Mouse (Mus musculus) brain, embryonic 14.5 days (tissue): Measurements from ENCODE around the gene AA467197. TPM values are rescaled to one million over a fixed set of nuclear protein-coding genes. Genes with fewer than 3 reads are reported as not detected.
A peak's percentile ranks its signal among the peaks of the same experiment; 100 is the strongest.

ENCODE experiments used
- DNase-seq: peaks from one replicate; pipeline ENCODE4 v3.0.0-alpha.2; 2011; ENCODE audit warnings: low read depth
- CTCF ChIP-seq: fragments of 200-500 bp; IDR thresholded peaks from 2 replicates; pipeline ENCODE4 v1.5.1; 2012; ENCODE audit warnings: inconsistent platforms, mild to moderate bottlenecking, moderate library complexity, borderline replicate concordance; ENCODE audit not compliant: insufficient read depth, insufficient read length; ENCODE audit errors: extremely low read depth
- POLR2A ChIP-seq: fragments of 200-500 bp; IDR thresholded peaks from 2 replicates; pipeline ENCODE4 v1.6.1; 2012; ENCODE audit warnings: mild to moderate bottlenecking, inconsistent platforms, borderline replicate concordance; ENCODE audit not compliant: poor library complexity, insufficient read depth, insufficient read length, severe bottlenecking; ENCODE audit errors: extremely low read depth
- polyA plus RNA-seq: library from polyadenylated mRNA; depleted of rRNA; stranded (reverse); fragments of >200 nt; gene quantifications from 2 replicates; pipeline ENCODE4 v1.2.3, GENCODE M21; 2012

Gene AA467197
- polyA plus RNA-seq, 1 experiment = not detected

DNA sequence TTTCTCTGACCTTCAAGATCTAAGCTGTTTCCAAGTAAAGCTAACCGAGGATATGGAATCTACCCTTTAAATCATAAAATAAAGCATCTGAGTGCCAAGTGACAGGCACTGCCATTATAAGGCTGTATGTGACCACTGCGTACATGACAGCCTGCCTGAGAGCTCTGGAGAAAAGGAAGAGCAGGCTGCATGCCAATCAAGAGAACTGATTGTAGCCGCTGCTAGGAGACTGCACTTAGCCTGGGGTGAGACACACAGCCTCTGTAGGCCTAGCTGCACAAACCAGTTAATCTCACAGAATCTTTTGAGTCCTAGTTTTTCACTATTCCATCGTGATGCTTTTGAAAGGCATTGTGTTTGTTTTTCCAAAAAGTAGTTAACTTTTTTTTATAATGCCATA, 18.1 kb upstream of the AA467197 start:
- TF ChIP-seq POLR2A = no peak
- TF ChIP-seq CTCF = no peak
- peak; percentile 49 for DNase-seq

DNA sequence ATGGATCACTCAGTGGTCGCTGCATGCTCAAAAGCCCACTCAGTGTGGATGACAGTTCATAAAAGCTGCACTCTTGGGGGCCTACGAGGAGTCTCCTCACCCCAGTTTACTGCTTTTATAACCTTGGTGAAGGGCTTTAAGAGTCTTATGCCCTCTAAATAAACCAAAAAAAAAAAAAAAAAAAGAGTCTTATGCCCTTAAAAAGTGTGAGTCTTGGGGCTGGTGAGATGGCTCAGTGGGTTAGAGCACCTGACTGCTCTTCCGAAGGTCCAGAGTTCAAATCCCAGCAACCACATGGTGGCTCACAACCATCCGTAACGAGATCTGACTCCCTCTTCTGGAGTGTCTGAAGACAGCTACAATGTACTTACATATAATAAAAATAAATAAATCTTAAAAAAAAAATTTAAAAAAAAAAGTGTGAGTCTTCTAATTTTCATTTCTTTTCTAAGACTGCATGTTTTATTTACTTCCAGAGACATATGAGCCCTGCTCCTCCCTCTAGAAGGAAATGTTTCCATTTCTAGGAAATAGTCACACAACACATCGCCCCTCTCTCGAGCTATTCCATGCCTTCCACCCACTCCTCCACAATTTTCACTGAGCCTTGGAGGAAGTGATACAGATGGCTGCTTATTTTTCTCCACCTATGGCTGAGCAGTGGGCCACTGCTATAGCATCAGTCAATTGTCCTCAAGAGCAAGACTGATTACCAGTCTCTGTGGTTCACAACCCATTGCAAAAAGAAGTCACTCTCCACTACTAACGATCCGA, 15.3 kb upstream of the AA467197 start:
- DNase-seq = no peak
- no peak for TF ChIP-seq CTCF
- no peak for TF ChIP-seq POLR2A

DNA sequence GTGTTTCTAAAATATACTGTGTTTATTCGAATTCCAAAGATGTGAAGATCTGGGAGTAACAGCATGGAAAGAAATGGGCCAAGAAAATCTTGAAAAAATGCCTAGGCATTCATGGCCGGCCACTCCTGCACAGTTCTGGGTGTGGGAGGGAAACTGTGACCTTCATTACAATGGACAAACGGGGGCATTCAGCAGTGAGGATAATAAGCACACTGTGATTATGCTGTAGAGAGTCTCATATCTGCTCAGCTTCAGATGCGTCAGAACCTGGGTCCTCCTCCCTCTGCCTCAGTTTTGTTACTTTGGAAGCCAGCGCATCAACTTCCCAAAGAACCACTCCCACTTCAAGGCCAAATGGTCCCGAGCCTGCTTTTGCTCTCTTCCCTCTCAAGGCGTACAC, 10.9 kb upstream of the AA467197 start:
- TF ChIP-seq POLR2A (no peak), CTCF (no peak)
- no peak for DNase-seq

DNA sequence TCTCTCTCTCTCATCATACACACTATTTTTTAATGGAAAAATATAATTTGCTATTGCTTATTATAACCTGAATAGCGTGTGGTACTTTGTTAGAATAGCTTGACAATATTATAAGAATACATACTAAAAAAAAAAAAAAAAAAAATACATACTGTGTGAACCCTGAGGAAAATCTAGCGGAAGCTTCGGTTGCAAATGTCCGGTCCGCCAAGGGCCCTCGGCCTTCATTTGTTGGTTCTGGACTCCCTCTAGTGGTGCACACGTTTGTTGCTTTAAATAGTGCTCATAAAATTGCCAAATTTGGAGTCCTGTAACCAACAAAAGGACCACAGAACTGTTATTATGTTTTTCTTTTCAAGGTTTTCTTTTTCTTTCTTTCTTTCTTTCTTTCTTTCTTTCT, 7.8 kb upstream of the AA467197 start:
- TF ChIP-seq POLR2A (no peak), CTCF (peak; percentile 89)
- peak; percentile 94 for DNase-seq

DNA sequence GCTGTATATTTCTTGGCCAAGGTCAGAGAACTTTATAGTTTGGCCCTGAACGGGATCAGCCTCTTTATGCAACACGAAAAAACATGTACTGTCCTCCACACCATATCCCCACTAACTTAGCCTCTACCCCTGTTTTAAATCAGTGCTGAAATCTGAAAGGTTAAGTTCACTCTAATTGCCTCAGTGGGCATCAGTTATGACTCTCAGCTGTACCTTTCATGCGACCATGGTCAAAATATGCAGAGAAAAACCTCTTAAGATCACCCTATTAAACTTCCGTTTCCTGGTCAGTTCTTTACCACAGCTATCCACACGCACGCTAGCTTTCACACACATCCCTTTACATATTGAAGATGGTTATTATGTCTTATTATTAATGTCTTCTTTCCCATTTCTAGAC, 6.9 kb upstream of the AA467197 start:
- TF ChIP-seq CTCF (no peak), POLR2A (no peak)
- no peak for DNase-seq

DNA sequence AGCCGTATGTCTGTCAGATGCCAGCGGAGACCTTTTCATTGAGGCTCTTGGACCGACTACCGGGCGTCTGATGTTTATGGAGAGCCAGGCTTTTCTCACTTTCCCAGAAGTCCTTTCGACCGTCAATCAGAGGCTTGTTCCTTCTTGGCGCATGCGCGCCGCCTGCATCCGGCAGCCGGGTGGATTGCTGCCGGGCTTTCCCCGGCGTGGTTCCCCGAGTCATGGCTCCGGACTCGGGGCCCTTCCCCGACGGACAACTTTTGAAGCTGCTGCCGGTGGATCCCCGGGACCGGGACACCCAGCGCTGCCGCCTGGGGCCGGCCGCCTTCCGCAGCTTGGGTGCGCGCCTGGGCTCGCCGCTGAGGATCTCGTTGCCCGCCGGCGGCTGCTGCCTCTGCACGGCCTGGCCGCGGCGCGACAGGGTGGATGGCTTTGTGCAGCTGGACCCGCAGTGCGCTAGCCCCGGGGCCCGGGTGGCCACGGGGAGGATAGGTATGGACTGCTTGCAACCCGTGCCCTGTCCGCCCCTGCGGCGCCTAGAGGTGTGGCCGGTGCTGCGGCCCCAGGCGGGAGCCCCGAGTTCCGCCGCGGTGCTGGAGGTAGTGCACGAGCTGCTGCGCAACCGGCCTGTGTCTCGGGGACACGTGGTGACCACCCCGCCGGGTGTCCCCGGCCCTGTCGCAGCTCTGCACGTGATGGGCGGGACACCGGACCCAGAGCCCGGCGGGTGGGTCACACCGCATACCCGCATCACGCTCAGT, 6.1 kb upstream of the AA467197 start:
- peak; percentile 96 for DNase-seq
- TF ChIP-seq POLR2A (peak; percentile 88; the same call in 1 of the 2 replicates), CTCF (no peak)

DNA sequence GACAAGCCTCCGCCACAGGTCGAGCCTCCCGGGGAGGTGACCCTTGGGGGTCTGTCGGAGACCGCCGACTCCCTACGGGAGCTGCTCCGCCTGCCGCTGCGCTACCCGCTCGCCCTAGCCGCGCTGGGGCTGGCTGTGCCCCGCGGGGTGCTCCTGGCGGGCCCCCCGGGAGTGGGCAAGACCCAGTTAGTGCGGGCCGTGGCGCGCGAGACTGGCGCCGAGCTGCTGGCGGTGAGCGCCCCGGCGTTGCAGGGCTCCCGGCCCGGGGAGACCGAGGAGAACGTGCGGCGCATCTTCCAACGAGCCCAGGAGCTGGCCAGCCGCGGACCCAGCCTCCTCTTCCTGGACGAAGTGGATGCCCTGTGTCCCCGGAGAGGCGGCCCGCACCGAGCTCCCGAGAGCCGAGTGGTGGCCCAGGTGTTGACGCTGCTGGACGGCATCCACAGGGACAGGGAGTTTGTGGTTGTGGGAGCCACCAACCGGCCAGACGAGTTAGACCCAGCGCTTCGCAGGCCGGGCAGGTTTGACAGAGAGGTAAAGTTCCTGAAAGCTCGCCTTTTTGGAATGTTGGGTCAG, 5.5 kb upstream of the AA467197 start:
- peak; percentile 43 for DNase-seq
- no peak for TF ChIP-seq CTCF
- TF ChIP-seq POLR2A = no peak

DNA sequence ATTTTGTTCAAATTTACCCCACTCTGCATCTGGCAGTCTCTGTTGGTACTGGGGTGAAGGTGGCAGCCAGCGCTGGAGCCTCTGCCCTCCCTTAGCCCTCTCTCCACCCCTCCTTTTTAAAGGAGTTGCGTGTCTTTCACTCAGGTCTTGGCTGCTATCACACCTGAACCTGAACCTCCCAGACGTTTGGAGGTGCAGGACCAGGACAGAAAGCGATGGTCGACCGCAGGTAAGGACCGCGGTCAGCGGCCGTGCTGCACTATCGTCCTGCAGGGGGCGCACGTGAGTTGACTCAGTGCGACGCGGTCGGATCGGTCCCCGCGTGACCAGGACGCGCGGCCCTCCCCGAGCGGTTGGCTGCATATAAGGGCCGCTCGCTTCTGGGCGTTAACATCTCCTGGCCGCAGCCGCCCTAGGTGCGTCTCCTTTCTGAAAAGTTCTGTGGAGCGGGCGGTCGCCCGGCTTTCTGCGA, 776 bp downstream of the AA467197 start:
- no peak for TF ChIP-seq POLR2A
- TF ChIP-seq CTCF = peak; percentile 87
- DNase-seq = peak; percentile 71

DNA sequence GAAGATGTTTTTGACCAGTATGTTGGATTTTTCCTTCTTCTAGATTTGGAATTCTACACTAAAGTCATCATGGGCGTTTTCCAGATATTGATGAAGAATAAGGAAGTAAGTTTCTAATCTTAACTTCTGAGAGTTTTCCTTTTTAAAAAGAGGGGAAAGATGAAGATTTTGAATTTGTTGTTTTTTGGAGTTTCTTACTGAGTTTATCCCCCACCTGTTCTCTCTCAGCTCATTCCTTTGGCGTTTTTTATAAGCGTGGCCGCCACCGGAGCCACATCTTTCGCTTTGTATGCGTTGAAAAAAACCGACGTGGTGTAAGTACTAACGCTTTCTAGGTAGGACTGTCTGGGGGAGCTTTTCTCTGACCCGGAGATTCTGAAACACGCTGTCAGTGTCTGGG, 1.2 kb downstream of the AA467197 start:
- DNase-seq = no peak
- TF ChIP-seq CTCF (no peak), POLR2A (no peak)

DNA sequence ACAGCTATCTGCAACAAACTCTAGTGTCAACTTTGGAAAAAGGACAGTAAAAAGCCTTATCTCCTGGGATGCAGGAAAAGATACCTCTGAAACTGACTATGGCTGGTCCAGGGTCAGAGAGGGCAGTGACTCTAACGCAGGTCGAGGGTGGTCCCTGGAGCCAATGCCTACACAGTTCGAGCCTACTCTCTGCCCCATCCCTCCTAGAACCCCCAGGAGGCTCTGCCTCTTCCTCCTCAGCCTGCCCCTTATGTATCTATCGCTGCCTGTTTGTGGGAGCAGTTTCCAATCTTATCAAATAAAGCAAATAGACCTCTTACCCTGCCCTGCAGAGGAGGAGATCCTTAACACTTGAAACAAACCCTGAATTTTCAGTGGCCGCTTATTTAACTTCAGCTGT, 1.9 kb downstream of the AA467197 start:
- DNase-seq = no peak
- no peak for TF ChIP-seq POLR2A
- no peak for TF ChIP-seq CTCF

DNA sequence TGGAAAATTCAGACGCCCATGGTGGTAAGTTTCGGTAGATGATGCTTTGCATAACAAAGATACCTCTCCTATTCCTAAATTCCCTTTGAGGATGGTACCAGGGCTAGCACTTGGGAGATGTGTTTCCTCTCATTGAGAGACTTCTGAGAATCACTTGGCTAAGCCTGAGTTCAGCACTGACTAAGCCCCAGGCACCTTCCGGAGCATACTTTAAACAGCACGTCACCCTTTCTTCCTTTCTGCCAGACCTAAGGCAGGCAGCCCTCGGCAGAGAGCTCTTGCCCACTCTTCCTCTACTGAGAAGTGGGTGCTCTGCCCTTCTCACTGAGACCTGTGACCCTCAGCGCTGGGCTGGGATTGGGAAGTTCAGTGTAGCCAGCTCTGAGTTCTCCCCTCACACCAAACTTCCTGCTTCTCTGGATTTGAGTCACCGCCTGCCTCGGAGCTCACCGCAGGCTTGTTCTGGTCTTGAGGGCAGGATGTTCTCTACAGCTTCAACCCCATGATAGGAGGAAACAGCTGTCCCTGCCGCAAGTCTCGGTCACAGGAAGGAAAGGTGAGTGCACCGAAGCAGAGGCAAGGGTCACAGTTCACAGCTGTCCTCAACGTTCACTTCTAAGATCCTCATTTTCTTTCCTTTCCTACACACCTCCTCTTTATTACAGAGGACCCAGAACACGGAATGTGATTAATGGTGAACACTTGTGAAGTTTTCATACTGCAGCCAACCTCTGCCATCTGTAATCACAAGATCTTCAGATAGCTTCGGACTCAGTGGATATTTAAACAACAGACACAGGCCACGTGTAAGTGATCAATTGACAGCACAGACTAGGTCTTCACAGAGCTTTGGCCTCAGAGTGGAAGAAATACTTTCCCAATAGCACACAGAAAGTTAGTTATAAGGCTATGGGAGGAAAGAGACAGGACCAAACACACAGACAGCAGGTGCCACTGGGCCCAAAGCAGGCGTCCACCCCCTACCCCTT, 15.6 kb downstream of the AA467197 start:
- DNase-seq = no peak
- no peak for TF ChIP-seq POLR2A
- TF ChIP-seq CTCF = no peak

DNA sequence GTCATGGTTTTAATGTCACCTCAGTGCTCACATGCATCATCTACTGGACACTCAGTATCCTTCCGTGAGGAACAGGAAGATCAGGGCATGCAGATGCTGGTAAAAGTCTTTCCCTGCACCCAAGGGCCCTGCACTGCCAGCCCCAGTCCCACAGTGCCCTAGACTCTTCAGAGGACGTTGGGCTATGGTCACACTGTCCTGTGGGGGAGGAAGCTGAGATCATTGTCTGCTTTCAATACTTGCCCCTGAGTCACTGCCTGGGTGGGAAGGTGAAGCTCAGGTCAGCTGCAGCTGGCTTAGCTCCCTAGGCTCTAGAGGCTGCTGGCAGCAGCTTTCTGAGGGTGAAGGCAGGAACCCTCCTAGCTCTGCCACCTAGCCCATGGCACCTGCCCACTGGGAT, 19.3 kb downstream of the AA467197 start:
- no peak for DNase-seq
- TF ChIP-seq POLR2A = no peak
- TF ChIP-seq CTCF = no peak
